Mouse (Mus musculus) layer of hippocampus, postnatal 10 days (tissue): ENCODE measurements around the gene Mettl22. TPM values are rescaled to one million over a fixed set of nuclear protein-coding genes. Genes with fewer than 3 reads are reported as not detected.

Experiments used
- DNase-seq, 2 experiments: peaks; one replicate each; pipeline ENCODE4 v3.0.0; 2021; ENCODE audit warnings: low spot score in 2 of 2
- total RNA-seq, 2 experiments: library from RNA; stranded (reverse); gene quantifications; 2 replicates each; pipeline ENCODE4 v1.2.3; 2021

Mettl22 gene
- total RNA-seq, 2 experiments from 2014 or later, result 35.8 to 38.8 TPM

GRCm38 (mm10) chr16:8509894-8510293, 39.3 kb downstream of the Mettl22 start:
- DNase-seq, result no peak

DNA sequence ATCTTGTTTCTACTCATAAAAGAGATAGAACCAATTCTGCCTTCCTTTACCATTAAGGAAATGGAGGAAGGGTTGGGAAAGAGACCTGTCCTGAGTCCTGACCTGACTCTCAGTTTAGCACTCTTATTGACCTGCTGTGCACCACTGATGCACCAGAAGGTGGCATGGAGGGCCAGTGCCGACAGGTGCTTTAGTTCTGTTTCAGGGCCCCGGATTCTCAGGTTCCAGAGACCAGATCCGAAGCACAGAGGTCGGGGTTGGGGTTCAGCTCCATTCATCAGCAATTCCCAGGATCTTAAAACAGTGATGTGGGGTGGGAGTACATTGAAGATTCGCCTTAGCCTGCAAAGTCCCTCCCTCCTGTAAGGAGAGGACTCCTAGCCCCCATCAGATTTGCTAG, 42.2 kb downstream of the Mettl22 start:
- no peak for DNase-seq

- DNase-seq, result peak; percentile 91 to 96
Observed at GRCm38 (mm10) chr16:8513236-8513906, 42.8 kb downstream of the Mettl22 start, which contains the start of gene Abat. TSS of gene Abat (plus strand) at chr16:8513429.

GRCm38 (mm10) chr16:8514180-8514579, 43.6 kb downstream of the Mettl22 start:
- peak; percentile 26 to 27 for DNase-seq

- no peak for DNase-seq
Observed at GRCm38 (mm10) chr16:8520525-8520924, 49.9 kb downstream of the Mettl22 start.

DNA sequence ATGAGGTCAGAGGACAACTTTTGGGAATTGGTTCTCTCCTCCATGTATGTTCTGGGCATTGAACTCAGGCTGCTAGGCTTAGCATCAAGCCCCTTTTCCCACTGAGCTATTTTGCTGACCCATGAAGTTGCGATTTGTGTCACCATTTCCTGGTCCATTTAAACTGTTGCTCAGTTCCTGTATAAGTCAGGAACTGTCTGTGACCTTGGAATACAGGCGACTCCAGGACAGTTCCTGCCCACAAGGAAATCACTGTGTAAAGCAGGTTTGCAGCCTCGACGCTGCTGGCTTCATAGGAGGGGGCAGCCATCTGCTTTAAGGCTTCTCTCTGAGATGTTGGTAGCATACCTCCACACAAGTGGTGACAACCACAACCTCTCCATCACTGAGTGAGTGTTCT, 50.7 kb downstream of the Mettl22 start:
- DNase-seq, result no peak

DNA sequence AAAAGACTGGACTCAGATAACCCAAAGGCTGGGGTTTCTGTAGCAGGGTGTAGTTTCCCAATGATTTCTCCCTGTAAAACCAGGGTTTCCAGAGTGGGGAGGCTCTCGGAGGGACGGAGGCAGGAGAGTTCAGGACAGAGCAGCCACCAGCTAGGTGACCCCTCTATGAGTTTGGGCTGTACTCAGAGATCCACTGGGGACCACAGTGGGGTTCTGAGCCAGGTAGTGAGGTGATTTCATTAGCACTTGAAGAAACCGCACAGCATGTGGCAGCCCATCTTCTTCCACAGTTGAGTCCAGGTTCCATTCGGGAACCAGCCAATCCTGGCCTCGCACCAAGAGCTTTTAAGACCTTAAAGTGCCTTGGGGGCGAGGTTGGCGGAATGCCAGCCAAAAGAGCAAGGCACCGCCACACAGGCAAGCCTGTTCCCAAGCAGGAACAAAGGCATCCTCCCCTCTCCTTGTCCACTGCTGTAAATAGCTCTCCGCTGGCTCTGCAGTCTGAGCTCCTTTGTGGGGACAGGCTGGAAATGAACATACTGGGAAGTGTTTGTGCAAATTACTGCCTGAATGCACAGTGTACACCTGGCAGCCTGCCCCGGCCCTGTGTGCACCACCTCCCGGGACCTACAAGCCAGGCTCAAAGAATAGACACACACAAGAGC, 53.0 kb downstream of the Mettl22 start:
- DNase-seq, result peak; percentile 56 to 66

- no peak for DNase-seq
Observed at GRCm38 (mm10) chr16:8524163-8524847, 53.7 kb downstream of the Mettl22 start.

- no peak for DNase-seq
Observed at GRCm38 (mm10) chr16:8525293-8525692, 54.7 kb downstream of the Mettl22 start.

GRCm38 (mm10) chr16:8525877-8526276, 55.3 kb downstream of the Mettl22 start:
- no peak for DNase-seq

GRCm38 (mm10) chr16:8529389-8529788, 58.8 kb downstream of the Mettl22 start:
- no peak for DNase-seq

- no peak for DNase-seq
Observed at GRCm38 (mm10) chr16:8530018-8530417, 59.4 kb downstream of the Mettl22 start.

DNA sequence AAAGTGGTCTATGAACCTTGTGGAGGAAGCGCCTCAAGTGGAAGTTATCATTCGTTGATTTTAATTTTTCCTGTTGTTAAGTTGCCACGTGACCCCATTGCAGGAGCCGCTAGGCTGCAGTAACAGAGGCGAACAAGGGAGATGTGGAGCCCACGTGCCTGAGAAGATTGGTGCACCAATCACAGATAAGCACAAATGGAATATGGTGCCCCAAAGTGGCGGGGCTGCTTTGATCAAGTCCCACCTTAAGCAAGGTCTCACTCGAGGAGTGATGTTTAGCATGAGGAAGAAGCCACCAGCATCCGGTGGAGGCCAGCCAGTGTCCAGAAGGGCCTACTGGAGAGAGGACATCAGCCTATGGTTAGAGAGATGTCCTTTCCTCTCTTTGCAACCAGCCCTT, 61.9 kb downstream of the Mettl22 start:
- no peak for DNase-seq

DNA sequence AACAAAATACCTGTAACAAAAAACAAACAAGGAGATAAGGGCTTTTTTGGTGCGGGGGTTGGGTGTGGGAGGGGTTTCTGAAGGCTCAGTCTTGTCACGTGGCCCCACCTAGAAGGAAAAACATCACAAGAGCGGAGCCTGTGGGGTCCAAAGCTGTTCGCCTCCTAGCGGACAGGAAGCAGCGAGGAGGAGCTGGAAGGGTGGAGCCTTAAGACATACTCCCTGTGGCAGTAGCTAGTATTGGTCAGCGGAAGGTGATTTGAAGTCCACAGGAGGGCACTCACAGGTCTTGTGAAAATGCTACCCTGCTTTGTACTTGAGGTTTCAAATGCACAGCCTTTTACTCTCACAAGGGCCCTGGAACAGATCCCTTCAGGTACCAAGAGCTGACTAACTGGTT, 62.3 kb downstream of the Mettl22 start:
- DNase-seq, result no peak

GRCm38 (mm10) chr16:8533477-8533876, 62.9 kb downstream of the Mettl22 start:
- DNase-seq, result no peak

DNA sequence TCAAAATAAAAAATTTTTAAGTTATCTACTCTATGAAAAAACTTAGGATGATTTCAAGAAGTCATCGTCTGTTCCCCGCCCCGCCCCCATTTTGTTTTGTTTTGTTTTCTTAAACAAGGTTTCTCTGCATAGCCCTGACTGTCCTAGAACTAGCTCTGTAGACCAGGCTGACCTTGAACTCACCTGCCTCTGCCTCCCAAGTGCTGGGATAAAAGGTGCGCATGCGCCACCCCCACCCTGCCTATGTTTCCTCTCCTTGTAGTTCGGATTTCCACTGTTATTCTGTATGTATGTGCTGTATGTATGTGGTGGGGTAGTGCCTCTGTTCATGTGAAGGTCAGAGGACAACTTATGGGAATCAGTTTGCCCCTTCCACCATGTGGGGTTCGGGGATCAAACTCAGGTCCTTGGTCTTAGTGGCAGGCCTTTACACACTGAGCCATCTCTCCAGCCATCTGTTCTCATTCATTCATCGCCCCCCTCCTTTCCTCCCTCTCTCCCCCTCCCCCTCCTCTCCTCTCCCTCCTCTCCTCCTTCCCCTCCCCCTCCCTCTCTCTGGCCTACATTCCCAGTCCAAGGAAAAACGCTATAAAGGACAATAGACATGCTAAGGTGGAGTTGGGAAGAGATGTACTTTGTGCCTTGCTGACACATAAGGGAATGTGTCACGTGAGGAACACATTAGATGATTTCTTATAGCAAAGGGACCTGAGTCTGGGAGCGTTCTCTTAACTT, 64.0 kb downstream of the Mettl22 start:
- DNase-seq, result no peak

DNA sequence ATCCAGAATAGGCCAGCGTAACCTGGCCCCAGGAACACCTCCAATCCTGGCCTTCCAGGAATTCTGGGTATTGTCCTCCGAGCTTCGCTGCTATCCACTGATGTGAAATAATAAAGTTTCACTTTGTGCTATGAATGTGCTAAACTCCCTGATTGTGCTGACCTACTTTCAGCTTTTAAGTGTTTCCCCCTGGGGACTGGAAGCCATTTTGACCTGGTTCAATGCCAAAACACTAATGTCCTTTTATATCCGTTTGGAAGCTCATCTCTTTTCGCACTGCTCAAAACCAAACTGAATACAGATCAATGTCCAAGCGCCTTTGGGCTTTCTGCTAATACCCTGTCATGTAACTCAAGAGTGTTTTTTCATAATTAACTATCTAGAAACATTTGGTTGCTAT, 64.8 kb downstream of the Mettl22 start:
- no peak for DNase-seq

DNA sequence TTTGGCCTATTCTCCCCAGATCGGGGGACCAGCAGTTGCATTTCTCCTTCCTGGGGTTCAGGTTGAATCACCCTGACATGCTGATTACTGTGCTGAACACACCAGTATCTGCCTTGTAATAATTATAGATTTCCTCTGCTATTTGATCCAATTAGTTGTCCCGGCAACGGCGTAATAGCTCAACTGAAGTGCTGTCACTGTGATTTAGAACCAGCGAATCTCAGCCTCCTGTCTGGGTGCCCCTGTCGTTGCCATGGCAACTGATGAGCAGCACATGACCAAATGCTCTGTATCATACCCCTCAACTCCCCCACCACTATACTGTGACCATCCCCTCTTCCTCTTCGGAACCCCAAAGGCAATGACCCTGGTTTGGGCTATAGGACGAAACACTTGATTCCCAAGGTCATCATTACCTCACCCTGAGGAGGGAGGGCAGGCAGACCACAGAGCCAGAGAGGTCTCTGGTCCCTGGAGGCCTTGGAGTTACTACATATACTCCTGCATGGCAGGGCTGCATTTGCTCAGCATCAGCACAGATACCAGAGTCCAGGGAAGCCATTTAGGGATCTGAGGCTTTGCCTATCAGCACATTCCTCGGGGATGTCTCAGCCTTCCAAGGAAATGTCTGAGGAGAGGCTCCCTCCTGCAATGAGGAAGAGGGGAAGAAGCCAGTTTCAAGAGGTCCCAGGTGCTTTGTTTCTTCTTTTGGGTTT, 68.7 kb downstream of the Mettl22 start:
- DNase-seq, result peak; percentile 54 to 65
